Mouse (Mus musculus): ENCODE measurements at regions not wholly inside any gene's neighbourhood (a gene's known extent, or its start where the extent isn't known, plus 50 kb on each side); places are given as distances from the start of the nearest gene placed in this dataset.
A peak's percentile ranks its signal among the peaks of the same experiment; 100 is the strongest.
"Not testable (repeated sequence)": the region's sequence is repeated elsewhere in the genome, so short reads cannot be mapped to it uniquely, and the experiment has no call there.

DNA sequence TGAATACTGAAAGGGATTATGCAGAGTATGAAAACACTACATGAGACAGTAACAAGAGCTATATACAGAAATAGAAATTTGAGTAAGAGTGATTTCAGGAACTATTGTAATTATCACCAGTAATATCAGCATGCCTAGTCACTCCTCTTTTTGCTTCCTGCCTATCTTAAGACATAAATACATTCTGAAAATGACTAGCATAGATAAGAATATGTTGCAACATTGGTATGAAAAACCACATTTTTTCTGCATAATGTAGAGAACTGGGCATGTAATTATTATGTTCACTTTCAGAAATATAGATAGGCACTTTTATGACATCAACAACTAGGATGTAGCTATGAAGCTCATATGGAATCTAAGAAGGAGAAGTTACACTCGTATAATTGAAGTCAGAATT, 980.5 kb downstream of the Basp1 start:
- H3K36me3 ChIP-seq (replicated peaks), result no peaks in the 10 kb centered on the region
- H3K9me3 ChIP-seq, result no peaks in the 10 kb centered on the region
- WGBS, result 91% methylated on average over 1 of the region's 1 CpGs

DNA sequence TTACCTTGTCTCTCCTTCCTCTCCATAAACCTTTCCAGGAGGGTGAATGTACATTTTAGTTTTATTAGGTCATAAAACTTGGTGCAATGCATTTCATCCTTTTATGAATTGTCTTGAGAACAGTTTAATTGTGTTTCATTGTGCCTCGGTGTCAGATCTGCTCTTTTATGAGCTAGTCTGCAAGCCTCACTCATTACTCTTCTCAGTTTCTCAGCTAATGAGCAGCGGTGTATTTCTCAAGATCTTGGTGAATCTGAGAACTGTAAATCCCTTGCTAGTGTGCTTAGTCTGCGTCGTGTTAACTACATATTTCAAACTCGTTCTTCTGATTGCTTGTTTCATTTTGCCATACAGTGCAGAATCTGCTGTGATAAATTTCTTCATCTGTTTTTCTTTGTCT, 984.4 kb downstream of the Basp1 start:
- H3K27me3 ChIP-seq (ENCODE audit: poor library complexity, severe bottlenecking), result no peaks in the 10 kb centered on the region
- WGBS, result 88% methylated on average over 5 of the region's 5 CpGs
- H3K4me3 ChIP-seq, result no peak overlapping the region
- no peak overlapping the region for H3K27ac ChIP-seq
- no peaks in the 10 kb centered on the region for H3K4me1 ChIP-seq
- no peak for DNase-seq (ENCODE audit: extremely low spot score, low spot score)
- no peaks in the 10 kb centered on the region for H3K9me3 ChIP-seq
- no peaks in the 10 kb centered on the region for H3K36me3 ChIP-seq (replicated peaks)

More for the DNA sequence above, 980.5 kb downstream of the Basp1 start:
- no peak overlapping the region for H3K4me3 ChIP-seq
- H3K27me3 ChIP-seq (ENCODE audit: poor library complexity, severe bottlenecking), result no peaks in the 10 kb centered on the region
- no peak overlapping the region for H3K27ac ChIP-seq
- no peak for DNase-seq (ENCODE audit: extremely low spot score, low spot score)
- no peaks in the 10 kb centered on the region for H3K4me1 ChIP-seq

- WGBS, result 72% methylated on average over 2 of the region's 2 CpGs
- no peaks in the 10 kb centered on the region for H3K27me3 ChIP-seq (ENCODE audit: poor library complexity, severe bottlenecking)
- no peaks in the 10 kb centered on the region for H3K9me3 ChIP-seq
- no peaks in the 10 kb centered on the region for H3K36me3 ChIP-seq (replicated peaks)
- no peak overlapping the region for H3K4me3 ChIP-seq
- no peaks in the 10 kb centered on the region for H3K4me1 ChIP-seq
- DNase-seq (ENCODE audit: extremely low spot score, low spot score), result no peak
- no peak overlapping the region for H3K27ac ChIP-seq
Observed at GRCm38 (mm10) chr15:24422333-24422942, 991.1 kb downstream of the Basp1 start.

DNA sequence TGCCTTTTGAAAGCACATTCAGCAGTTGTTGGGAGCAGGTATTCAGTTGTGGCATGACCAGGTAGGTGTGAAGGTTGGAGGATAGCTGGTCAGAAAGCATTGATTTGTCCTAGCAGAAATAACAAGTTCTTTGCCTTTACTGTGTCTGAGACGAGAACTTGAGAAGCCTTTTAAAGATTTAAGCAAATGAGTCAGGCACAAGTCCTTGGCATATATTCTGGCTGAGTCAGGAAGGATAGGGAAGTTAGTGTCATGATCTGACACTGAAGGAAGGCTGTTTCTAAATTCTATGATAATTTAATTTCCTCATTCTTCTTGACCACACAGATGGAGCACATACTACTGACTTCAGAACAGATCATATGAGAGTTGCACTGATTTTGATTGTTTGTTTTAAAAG, 993.8 kb downstream of the Basp1 start:
- no peaks in the 10 kb centered on the region for H3K36me3 ChIP-seq (replicated peaks)
- no peaks in the 10 kb centered on the region for H3K4me1 ChIP-seq
- no peak overlapping the region for H3K27ac ChIP-seq
- WGBS, result 73% methylated on average over 1 of the region's 1 CpGs
- no peak overlapping the region for H3K4me3 ChIP-seq
- no peaks in the 10 kb centered on the region for H3K27me3 ChIP-seq (ENCODE audit: poor library complexity, severe bottlenecking)
- no peaks in the 10 kb centered on the region for H3K9me3 ChIP-seq
- no peak for DNase-seq (ENCODE audit: extremely low spot score, low spot score)

- H3K36me3 ChIP-seq (replicated peaks), result no peaks in the 10 kb centered on the region
- H3K27me3 ChIP-seq (ENCODE audit: poor library complexity, severe bottlenecking), result no peaks in the 10 kb centered on the region
- H3K27ac ChIP-seq, result no peak overlapping the region
- H3K9me3 ChIP-seq, result no peaks in the 10 kb centered on the region
- no peak overlapping the region for H3K4me3 ChIP-seq
- H3K4me1 ChIP-seq, result no peaks in the 10 kb centered on the region
- WGBS, result 92% methylated on average over 1 of the region's 1 CpGs
- DNase-seq (ENCODE audit: extremely low spot score, low spot score), result no peak
Observed at GRCm38 (mm10) chr15:24419186-24419585, 994.4 kb downstream of the Basp1 start.

GRCm38 (mm10) chr15:24407691-24408090, 1005.9 kb downstream of the Basp1 start:
- Histone ChIP-seq H3K9me3 (no peaks in the 10 kb centered on the region), H3K36me3 (replicated peaks) (no peaks in the 10 kb centered on the region), H3K27ac (no peak overlapping the region), H3K4me3 (no peak overlapping the region), H3K27me3 (ENCODE audit: poor library complexity, severe bottlenecking) (no peaks in the 10 kb centered on the region), H3K4me1 (no peaks in the 10 kb centered on the region; the same call in 1 of the 2 replicates)
- DNase-seq (ENCODE audit: extremely low spot score, low spot score), result peak; percentile 20
- WGBS, result 66% methylated on average over 3 of the region's 3 CpGs

DNA sequence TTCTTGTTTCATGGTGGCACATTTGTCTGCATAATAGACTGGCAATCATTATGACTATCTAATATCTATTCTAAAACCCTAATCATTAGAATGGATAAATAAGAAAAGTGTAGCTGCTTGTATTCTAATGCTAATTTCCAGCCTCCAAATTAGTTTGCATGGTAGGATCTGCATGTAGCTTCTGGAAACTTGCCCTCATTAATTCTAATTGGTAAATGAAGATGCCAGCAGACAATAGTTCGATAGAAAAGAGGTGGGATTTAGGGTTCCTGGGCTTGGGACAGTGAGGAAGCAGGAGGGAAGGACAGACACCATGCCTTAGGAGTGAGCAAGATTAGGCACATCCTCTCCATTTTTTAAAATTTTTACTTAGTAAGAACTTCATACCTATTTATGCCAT, 1008.3 kb downstream of the Basp1 start:
- DNase-seq (ENCODE audit: extremely low spot score, low spot score), result no peak
- WGBS, result 63% methylated on average over 1 of the region's 1 CpGs
- H3K9me3 ChIP-seq, result no peaks in the 10 kb centered on the region
- no peaks in the 10 kb centered on the region for H3K36me3 ChIP-seq (replicated peaks)
- no peaks in the 10 kb centered on the region for H3K27me3 ChIP-seq (ENCODE audit: poor library complexity, severe bottlenecking)
- H3K4me1 ChIP-seq, result no peaks in the 10 kb centered on the region; the same call in 1 of the 2 replicates
- H3K27ac ChIP-seq, result no peak overlapping the region
- no peak overlapping the region for H3K4me3 ChIP-seq

DNA sequence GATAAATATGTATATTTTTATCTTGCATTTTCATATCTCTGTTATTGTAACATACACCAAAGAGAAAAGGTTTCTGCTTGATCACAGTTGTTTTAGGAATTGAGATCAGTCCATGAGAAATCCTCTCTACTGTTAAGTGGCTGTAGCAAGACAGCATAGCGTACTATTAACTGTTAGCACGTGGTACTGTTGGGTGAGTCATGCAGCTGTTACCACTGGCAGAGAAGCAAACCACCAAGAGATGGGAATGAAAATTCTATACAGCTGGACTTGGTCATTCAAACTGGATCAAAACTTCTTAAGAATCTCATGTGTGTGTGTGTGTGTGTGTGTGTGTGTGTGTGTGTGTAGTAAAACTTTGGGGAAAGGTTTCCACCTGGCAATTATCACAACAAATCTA, 1013.5 kb downstream of the Basp1 start:
- no peak for DNase-seq (ENCODE audit: extremely low spot score, low spot score)
- no peaks in the 10 kb centered on the region for H3K4me1 ChIP-seq
- no peaks in the 10 kb centered on the region for H3K27me3 ChIP-seq (ENCODE audit: poor library complexity, severe bottlenecking)
- WGBS, result 94% methylated on average over 2 of the region's 2 CpGs
- no peaks in the 10 kb centered on the region for H3K36me3 ChIP-seq (replicated peaks)
- H3K9me3 ChIP-seq, result no peaks in the 10 kb centered on the region
- no peak overlapping the region for H3K4me3 ChIP-seq
- no peak overlapping the region for H3K27ac ChIP-seq

DNA sequence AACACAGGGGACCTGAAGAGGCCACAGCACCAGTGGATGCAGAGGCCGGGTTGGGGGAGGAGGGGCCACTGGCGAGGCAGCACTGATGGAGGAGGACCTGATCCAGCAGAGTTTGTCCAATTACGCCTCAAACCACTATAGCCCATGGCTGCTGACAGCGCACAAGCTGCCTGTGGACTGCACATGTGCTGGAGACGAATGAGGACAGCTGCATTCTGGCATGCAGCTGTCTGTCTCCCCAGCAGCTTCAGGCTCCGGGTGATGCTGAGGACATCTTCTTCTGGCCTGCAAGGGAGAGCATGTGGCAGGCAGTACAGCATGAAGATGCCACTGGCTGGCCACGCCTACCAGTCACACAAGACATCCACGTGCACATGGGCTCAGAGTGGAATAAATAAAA, 1055.2 kb downstream of the Basp1 start:
- no peak for DNase-seq (ENCODE audit: extremely low spot score, low spot score)
- no peaks in the 10 kb centered on the region for H3K27me3 ChIP-seq (ENCODE audit: poor library complexity, severe bottlenecking)
- no peak overlapping the region for H3K27ac ChIP-seq
- no peaks in the 10 kb centered on the region for H3K4me1 ChIP-seq
- H3K9me3 ChIP-seq, result peaks cover 14% of the 10 kb centered on the region; the same call in 1 of the 2 replicates
- H3K36me3 ChIP-seq (replicated peaks), result no peaks in the 10 kb centered on the region
- WGBS, result 86% methylated on average over 8 of the region's 8 CpGs
- no peak overlapping the region for H3K4me3 ChIP-seq

GRCm38 (mm10) chr15:24348975-24349560, 1064.5 kb downstream of the Basp1 start:
- DNase-seq (ENCODE audit: extremely low spot score, low spot score), result no peak
- no peaks in the 10 kb centered on the region for H3K4me1 ChIP-seq

GRCm38 (mm10) chr15:24335876-24336275, 1077.7 kb downstream of the Basp1 start:
- not testable (repeated sequence) for H3K4me1 ChIP-seq; H3K27me3 ChIP-seq (ENCODE audit: poor library complexity, severe bottlenecking); H3K36me3 ChIP-seq (replicated peaks); H3K9me3 ChIP-seq; DNase-seq (ENCODE audit: extremely low spot score, low spot score); H3K4me3 ChIP-seq; H3K27ac ChIP-seq
- 94% methylated on average over 1 of the region's 1 CpGs for WGBS

More at GRCm38 (mm10) chr15:24348975-24349560, 1064.5 kb downstream of the Basp1 start:
- Histone ChIP-seq H3K9me3 (no peaks in the 10 kb centered on the region; the same call in 1 of the 2 replicates), H3K27me3 (ENCODE audit: poor library complexity, severe bottlenecking) (no peaks in the 10 kb centered on the region), H3K27ac (no peak overlapping the region), H3K36me3 (replicated peaks) (no peaks in the 10 kb centered on the region), H3K4me3 (no peak overlapping the region)
- 82% methylated on average over 1 of the region's 1 CpGs for WGBS

GRCm38 (mm10) chr15:24303123-24303522, 1110.4 kb downstream of the Basp1 start:
- WGBS, result 84% methylated on average over 3 of the region's 3 CpGs
- not testable (repeated sequence) for H3K4me3 ChIP-seq; H3K4me1 ChIP-seq; H3K27ac ChIP-seq; H3K27me3 ChIP-seq (ENCODE audit: poor library complexity, severe bottlenecking); DNase-seq (ENCODE audit: extremely low spot score, low spot score); H3K9me3 ChIP-seq; H3K36me3 ChIP-seq (replicated peaks)

DNA sequence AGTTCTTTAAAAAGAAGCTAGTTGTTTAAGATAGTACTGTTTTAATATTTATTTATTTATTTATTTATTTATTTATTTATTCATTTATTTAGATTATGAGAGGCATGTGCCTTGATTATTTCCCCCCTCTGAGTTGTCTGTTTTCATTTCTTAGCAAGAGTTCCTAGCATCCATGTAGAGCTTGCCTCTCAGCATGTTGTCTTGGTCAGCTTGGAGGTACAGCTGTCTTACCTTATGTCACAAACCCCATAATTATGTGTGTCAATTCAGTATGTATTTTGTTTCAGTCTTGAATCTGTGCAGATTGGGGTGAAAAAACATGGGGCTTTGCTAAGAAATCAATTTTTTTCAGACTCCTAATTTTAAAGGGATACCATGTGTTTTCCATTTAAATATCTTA, 1116.3 kb downstream of the Basp1 start:
- H3K27ac ChIP-seq, result no peak overlapping the region
- H3K4me3 ChIP-seq, result no peak overlapping the region
- H3K9me3 ChIP-seq, result 0 out of 2 replicates have a peak, but pooled peaks cover 4% of the 10 kb centered on the region
- H3K27me3 ChIP-seq (ENCODE audit: poor library complexity, severe bottlenecking), result no peaks in the 10 kb centered on the region
- no peaks in the 10 kb centered on the region for H3K36me3 ChIP-seq (replicated peaks)
- H3K4me1 ChIP-seq, result no peaks in the 10 kb centered on the region
- no peak for DNase-seq (ENCODE audit: extremely low spot score, low spot score)
